Mouse (Mus musculus): ENCODE results near the gene Cdc26.

DNA sequence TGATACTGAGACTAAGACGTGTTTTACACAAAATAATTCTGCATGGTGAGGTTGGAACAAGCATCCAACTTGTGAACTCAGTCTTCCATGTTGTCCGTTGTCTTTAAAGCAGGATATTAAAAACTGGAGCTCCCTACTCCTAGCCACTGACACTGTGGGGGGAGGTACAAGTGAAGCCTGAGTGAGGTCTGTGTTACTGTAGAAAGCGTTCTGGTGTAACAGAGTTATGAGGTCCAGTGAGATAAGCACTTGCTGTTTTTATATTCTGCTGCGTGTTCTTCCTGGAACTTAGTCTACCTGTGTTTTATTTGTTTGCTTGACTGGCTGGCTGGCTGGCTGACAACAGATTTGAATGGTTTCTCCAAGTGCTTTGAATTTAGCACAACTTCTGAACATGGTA is 34.1 kb downstream of the Cdc26 start:
- no peak for TF ChIP-seq CTCF (IDR thresholded peaks at IDR 0.05; ENCODE audit: low read depth, low read length)
- no peak for TF ChIP-seq GATA2 (IDR thresholded peaks at IDR 0.05; ENCODE audit: borderline replicate concordance, low read depth, low read length)
- TF ChIP-seq GATA1 (IDR thresholded peaks at IDR 0.05; ENCODE audit: borderline replicate concordance, low read length), result no peak
